Mouse (Mus musculus): ENCODE measurements around the gene Tmem132a. TPM values are rescaled to one million over a fixed set of nuclear protein-coding genes. Genes with fewer than 3 reads are reported as not detected.

Tmem132a gene
- polyA plus RNA-seq (2014; fragmentation: Illumina TruSeq; extraction: RNeasy Lipid Tissue Mini Kit (QIAGEN cat#74804); ENCODE audit: low read depth, low replicate concordance): not detected

GRCm38 (mm10) chr19:10869886-10870527 lies at the start of gene Tmem132a:
TSS of gene Tmem132a (minus strand) at chr19:10869940.

DNA sequence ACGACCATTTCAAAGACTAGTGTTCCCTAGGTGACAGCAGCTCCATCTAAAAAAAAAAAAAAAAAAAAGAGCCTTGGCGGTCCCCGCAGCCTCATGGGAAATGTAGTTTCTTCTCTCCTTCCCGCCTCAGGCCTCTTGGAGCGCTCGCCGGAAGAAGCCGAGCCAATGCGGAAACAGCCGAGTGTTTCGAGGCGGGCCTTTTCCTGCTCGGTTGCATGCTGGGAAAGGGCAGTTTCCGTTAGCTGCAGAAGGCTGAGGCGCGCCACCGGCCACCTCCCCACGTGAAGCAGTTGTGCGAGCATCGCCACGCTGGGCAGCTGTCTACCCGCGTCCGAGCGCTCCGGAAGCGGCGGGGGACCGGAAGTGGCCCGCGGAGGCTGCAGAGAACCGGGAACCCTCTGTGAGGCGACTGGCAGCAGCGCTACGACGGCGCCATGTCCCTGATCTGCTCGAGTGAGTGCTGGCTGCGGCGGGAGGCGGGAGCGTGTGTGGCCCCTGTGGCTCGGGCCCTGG lies 25.3 kb upstream of the Tmem132a start, which contains the start of gene Prpf19:
Gene Prpf19, plus strand, starts transcription at position 216 of the 513 bp plus-strand sequence.

DNA sequence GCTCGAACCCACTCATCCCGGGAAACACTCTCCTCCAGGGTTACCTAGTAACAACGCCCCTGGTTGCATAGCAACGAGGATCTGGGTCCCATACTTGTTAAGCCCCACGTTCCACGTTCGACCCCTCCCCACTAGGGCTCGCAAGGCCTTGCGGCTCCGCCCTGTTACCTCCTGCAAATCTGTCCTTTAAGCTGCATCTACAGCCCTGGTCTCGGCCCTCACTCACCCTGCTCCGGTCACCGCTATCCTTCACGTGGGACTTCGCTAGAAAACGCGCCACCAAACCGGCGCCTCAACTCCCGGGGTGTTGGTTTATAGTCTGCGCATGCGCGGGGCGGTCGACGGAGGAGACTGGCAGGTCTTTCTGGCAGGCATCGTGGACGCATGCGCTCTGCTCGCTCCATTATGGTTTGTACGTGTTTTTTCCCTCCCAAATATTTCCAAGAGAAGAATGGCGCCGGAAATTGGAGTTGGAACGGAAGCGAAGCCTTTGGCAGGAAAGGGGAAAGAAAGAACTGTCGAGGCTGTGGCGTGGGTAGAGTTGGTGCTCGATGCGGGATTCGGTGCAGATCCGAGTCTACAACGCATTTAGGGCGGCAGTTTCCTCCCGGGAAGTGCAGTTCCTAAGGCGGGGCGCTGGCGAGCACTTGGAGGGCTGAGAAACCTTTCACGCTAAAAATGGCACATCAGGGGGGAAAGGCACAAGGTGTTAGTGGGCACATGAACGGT lies 11.8 kb upstream of the Tmem132a start, which contains the start of gene Tmem109:
Gene Tmem109, minus strand, starts transcription at position 576 of the 729 bp plus-strand sequence.

DNA sequence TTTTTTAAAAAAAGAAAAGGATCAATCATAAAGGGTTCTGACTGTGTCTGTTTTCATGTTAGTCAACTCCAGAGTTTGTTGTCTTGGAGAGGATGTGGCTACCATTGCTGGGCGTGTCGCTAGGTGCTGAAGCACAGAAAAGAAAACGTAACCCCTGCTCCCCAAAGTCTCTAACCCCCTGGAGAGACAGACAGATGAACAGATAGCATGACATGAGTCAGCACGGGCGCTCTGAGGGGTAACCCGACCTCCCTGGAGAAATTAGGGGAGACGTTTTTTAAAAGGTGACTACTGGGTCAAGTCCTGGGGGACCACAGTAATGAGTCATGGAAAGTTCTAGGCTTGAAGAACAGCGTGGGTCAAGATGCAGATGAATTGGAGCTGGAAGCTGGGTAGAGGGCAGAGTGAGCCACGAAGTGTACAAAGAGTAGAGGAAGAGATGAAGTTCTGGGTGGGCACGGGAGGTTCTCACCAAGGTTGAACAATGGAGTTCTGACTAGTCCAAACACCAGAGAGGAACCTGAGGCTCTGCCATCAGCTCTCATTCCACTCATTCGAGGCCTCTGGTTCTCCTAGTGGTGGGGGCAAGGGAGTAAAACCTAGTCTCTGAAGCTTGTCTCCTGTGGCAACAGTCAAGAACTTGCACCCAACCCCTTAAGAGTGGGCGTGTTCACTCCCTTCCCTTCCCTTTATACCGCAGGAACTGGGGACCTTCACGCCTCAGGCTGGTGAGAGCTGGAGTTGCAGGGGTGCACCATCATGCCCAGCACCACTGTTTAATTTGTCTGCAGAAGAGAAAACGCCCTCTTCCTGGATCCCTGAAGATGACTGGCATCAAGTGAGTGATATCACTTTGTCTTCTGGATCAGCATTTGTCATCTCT lies 30.5 kb downstream of the Tmem132a start, which contains the start of gene Slc15a3:
Gene Slc15a3, plus strand, starts transcription at position 718 of the 883 bp plus-strand sequence.

GRCm38 (mm10) chr19:10829436-10830175 lies 40.1 kb downstream of the Tmem132a start, which contains the start of gene Cd6:
TSS of gene Cd6 (minus strand) at chr19:10830058.

Other genes starting within 250 kb of the Tmem132a start
- gene Vwce, start 235.7 kb downstream of the Tmem132a start, polyA plus RNA-seq (2014; fragmentation: Illumina TruSeq; extraction: RNeasy Lipid Tissue Mini Kit (QIAGEN cat#74804); ENCODE audit: low read depth, low replicate concordance): 4.2 TPM
- gene Pga5, start 191.9 kb downstream of the Tmem132a start, polyA plus RNA-seq (2014; fragmentation: Illumina TruSeq; extraction: RNeasy Lipid Tissue Mini Kit (QIAGEN cat#74804); ENCODE audit: low read depth, low replicate concordance): not detected
- 1.7 TPM for gene Vps37c, start 181.2 kb downstream of the Tmem132a start, polyA plus RNA-seq (2014; fragmentation: Illumina TruSeq; extraction: RNeasy Lipid Tissue Mini Kit (QIAGEN cat#74804); ENCODE audit: low read depth, low replicate concordance)
- not detected for gene Cd5, start 130.9 kb downstream of the Tmem132a start, polyA plus RNA-seq (2014; fragmentation: Illumina TruSeq; extraction: RNeasy Lipid Tissue Mini Kit (QIAGEN cat#74804); ENCODE audit: low read depth, low replicate concordance)
- not detected for gene Cd6, start 39.9 kb downstream of the Tmem132a start, polyA plus RNA-seq (2014; fragmentation: Illumina TruSeq; extraction: RNeasy Lipid Tissue Mini Kit (QIAGEN cat#74804); ENCODE audit: low read depth, low replicate concordance)
- 1.8 TPM for gene Slc15a3, start 30.2 kb downstream of the Tmem132a start, polyA plus RNA-seq (2014; fragmentation: Illumina TruSeq; extraction: RNeasy Lipid Tissue Mini Kit (QIAGEN cat#74804); ENCODE audit: low read depth, low replicate concordance)
- gene Tmem109, start 12.1 kb upstream of the Tmem132a start, polyA plus RNA-seq (2014; fragmentation: Illumina TruSeq; extraction: RNeasy Lipid Tissue Mini Kit (QIAGEN cat#74804); ENCODE audit: low read depth, low replicate concordance): 2.3 TPM
- gene Prpf19, start 25.3 kb upstream of the Tmem132a start, polyA plus RNA-seq (2014; fragmentation: Illumina TruSeq; extraction: RNeasy Lipid Tissue Mini Kit (QIAGEN cat#74804); ENCODE audit: low read depth, low replicate concordance): 30.7 TPM
- gene Zp1, start 50.7 kb upstream of the Tmem132a start, polyA plus RNA-seq (2014; fragmentation: Illumina TruSeq; extraction: RNeasy Lipid Tissue Mini Kit (QIAGEN cat#74804); ENCODE audit: low read depth, low replicate concordance): not detected
- gene Ptgdr2, start 67.2 kb upstream of the Tmem132a start, polyA plus RNA-seq (2014; fragmentation: Illumina TruSeq; extraction: RNeasy Lipid Tissue Mini Kit (QIAGEN cat#74804); ENCODE audit: low read depth, low replicate concordance): not detected
- gene Ccdc86, start 79.3 kb upstream of the Tmem132a start, polyA plus RNA-seq (2014; fragmentation: Illumina TruSeq; extraction: RNeasy Lipid Tissue Mini Kit (QIAGEN cat#74804); ENCODE audit: low read depth, low replicate concordance): 1.4 TPM
- gene Ms4a10, start 104.7 kb upstream of the Tmem132a start, polyA plus RNA-seq (2014; fragmentation: Illumina TruSeq; extraction: RNeasy Lipid Tissue Mini Kit (QIAGEN cat#74804); ENCODE audit: low read depth, low replicate concordance): not detected
- not detected for gene Ms4a15, start 123.3 kb upstream of the Tmem132a start, polyA plus RNA-seq (2014; fragmentation: Illumina TruSeq; extraction: RNeasy Lipid Tissue Mini Kit (QIAGEN cat#74804); ENCODE audit: low read depth, low replicate concordance)
- not detected for gene Ms4a18, start 148.1 kb upstream of the Tmem132a start, polyA plus RNA-seq (2014; fragmentation: Illumina TruSeq; extraction: RNeasy Lipid Tissue Mini Kit (QIAGEN cat#74804); ENCODE audit: low read depth, low replicate concordance)
- gene Ms4a8a, start 211.2 kb upstream of the Tmem132a start, polyA plus RNA-seq (2014; fragmentation: Illumina TruSeq; extraction: RNeasy Lipid Tissue Mini Kit (QIAGEN cat#74804); ENCODE audit: low read depth, low replicate concordance): 1.8 TPM

All from liver, adult 10 weeks (tissue).